Mouse (Mus musculus): ENCODE data around the gene Esyt2.

The Esyt2 gene

DNA sequence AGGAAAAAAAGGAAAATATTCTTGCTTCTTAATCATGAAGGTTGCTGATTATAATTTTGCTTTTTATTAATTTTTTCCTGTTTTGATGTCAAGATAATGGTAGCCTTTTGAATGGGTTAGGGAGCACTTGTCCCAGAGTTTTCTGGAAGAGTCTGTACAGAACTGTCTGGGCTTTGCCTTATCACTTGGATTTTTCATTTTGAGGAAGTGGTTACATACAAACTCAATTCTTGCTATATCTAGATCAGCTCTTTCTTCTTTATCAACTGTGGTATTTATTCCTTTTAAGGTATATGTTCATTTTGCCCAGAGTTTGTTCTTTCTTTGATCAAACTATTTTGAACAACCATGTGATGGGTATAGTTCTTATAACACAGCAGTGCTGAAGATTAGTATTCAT is 81.1 kb downstream of the Esyt2 start:
- no peak for DNase-seq (ENCODE audit: low read depth, low spot score)

DNA sequence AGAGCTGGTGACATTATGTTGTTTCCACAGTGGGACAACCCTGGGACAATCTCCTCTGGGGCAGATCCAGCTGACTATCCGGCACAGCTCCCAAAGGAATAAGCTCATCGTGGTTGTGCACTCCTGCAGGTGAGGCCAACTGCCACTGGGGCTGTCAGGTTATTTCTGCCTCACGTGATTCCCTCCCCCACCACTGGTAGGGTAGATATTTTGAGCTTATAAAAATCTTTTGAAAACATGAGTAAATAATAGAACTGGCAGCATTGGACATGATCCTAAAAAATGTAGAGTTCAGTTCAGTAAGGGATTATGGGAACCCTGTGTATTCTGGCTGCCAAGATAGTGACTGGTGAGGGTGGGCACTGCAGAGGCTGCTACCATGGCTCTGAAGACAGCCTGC is 85.9 kb downstream of the Esyt2 start:
- no peak for DNase-seq (ENCODE audit: low read depth, low spot score)

DNA sequence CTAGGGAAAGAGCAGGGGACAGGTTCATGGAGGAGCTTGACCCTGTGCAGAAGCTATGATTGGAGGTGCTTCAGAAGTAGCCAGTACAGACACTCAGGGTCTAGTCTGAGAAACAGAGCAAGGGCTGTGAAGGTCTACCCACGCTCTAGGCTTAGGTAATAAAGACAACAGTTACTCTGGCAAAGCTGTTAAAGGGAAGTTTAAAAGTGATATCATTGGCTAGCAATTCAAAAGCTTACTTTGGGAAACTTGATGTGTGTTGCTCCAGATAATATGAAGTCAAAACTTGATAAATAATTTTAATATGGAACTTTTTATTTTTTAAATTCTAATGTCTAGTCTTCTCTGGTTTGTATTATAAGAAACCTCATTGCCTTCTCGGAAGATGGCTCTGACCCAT is 86.3 kb downstream of the Esyt2 start:
- no peak for DNase-seq (ENCODE audit: low read depth, low spot score)

DNA sequence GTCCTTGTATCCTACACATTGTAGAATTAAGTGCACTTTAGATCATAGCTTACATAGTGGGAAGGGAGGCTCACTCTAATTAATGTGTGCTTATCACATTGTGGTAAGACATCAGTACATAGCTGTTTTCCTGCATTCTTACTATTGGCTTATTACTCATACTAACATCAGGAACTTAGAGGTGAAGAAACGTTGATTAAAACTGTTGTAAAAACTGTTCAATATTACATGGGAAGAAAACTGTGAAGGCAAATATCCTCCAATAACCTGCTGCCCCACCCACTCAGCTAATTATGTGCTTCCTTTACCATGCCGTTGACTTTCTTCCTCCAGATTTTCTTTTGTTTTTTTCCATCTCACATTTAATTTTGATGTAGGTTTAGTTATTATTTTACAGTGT is 87.9 kb downstream of the Esyt2 start:
- DNase-seq (ENCODE audit: low read depth, low spot score), result no peak

DNA sequence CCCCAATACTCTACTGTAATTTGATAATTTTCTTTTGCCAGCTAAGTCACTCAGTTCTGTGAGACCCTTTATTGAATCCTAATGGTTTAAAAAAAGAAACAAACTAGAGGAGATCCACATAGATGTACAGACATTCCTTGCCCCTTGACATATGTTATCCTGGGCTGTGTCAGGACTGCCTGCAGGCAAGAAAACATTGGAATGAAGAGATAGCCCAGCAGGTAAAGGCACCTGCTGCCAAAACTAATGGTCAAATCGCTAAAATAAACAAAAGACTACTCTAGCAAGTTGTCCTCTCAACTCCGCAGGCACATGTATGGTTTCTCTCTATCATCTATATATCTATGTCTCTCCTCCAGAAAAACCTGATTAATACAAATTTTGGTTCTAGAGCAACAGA is 102.1 kb downstream of the Esyt2 start:
- no peak for DNase-seq (ENCODE audit: low read depth, low spot score)

DNA sequence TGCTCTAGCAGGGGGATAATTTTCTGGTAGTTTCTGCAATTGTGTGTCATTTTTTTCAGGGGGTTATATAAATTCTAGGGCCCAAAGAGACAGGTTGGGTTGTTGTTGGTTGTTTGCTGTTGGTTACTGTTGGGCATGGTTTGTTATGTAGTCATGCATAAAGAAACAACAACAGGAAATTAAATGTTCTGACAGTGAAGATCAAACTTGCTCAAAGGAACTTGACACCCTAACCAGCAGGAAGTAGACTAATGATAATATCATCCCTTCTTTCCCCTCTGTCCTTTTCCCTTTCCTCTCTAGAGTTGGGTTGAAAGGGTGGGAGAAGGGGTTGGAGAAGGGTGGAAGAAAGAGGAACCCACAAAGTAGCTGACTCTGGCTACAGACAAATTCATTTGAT is 103.0 kb downstream of the Esyt2 start:
- no peak for DNase-seq (ENCODE audit: low read depth, low spot score)

DNA sequence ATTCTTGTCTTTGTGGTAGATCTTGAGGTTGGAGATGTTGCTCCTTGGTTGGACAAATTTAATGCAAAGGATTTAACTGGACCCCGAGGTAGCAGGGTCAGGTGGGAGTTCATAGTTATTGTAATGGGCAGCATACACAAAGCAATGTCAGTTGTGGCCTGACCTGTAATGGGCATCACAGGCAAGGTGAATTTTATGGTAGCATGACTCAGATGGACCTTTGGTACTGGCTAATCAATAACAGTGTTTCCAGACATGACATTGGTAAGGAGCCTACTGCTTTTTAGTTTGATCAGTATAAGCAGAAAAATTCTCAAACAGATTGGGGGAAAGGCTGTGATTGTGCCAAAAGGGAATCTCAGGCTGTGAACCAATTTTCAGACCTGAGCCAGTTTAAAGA is 105.8 kb downstream of the Esyt2 start:
- DNase-seq (ENCODE audit: low read depth, low spot score), result no peak

DNA sequence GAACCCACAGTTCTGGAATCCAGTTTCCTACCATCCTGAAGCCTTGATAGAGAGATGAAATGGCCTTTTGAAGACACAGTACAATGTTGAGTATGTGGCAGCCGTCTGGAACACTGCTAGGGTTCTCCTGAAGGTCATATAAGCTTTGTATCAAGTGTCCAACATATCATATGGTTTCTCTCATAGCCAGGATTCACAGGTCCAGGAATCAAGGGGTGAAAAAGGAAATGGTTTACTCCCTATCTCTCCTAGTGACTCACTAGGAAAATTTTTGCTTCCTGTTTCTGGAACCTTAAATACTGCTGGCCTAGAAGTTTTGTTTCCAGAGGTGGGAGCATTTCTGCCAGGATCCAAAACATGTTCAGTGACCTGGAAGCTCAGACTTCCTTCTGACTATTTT is 108.9 kb downstream of the Esyt2 start:
- DNase-seq (ENCODE audit: low read depth, low spot score), result no peak

DNA sequence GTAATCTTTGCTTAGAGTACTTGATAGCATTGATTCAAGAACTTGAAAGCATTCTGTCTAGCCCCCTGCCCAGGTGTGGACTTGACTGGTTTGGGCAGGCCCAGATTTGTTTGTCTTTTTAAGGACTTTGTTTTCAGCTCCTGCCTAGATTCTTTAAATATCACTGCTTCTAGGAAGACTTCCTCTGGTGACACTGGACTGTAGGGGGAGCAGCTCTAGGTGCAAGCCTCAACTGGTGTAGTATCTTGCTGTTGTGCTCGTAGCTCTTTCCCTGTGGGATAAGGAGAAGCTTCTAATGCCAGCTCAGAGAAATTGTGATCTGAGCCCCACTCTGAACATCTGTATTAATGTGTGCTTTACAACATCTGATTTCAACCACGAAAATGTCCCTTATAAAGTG is 113.3 kb downstream of the Esyt2 start:
- DNase-seq (ENCODE audit: low read depth, low spot score), result no peak

DNA sequence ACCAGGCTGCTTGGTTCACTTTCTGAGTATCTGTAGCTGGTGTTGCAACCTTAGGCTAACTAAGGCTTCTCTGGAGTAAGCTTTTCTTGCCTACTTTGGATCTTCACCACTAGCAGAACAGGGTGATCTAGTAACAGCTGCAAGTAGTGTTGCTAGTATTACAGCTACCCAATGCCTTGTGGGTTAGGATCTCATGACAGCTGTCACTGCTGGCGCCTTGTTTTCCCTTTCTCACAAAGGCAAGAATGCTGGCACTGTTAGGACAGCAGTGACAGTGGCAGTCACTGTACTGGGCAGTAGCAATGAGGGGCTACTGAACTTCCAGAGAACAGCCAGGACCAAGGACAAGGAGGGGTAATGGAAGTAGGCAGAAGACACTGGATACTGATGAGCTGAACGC is 114.3 kb downstream of the Esyt2 start:
- no peak for DNase-seq (ENCODE audit: low read depth, low spot score)

DNA sequence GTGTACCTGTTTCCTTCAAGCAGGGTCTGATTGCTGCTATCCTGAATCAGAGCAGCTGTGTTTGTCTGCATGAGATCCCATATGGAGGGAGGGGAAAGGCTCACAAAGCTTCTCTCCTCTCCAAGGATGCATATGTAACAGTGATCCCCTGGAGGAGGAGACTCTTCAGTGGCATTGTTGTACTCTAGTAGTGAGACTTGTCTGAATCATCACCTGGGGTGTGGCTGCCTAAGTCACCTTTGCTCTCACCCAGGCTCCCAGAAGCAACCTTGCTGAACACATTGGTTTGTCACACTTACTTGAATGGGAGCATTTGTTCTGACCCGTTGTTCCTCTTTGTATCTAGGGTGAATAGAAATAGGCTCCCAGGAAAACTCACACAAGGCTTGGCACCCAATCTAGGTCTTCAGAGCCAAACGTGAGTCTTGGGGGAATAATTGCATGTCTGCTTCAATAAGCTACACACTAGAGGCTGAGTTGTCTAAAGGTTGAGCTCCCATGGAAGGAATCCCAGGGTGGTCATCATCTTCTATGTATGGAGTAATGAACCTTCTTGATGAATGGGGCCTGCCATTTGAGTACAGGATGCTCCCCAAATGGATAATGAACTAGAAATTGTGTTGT is 115.2 kb downstream of the Esyt2 start:
- DNase-seq (ENCODE audit: low read depth, low spot score), result no peak

DNA sequence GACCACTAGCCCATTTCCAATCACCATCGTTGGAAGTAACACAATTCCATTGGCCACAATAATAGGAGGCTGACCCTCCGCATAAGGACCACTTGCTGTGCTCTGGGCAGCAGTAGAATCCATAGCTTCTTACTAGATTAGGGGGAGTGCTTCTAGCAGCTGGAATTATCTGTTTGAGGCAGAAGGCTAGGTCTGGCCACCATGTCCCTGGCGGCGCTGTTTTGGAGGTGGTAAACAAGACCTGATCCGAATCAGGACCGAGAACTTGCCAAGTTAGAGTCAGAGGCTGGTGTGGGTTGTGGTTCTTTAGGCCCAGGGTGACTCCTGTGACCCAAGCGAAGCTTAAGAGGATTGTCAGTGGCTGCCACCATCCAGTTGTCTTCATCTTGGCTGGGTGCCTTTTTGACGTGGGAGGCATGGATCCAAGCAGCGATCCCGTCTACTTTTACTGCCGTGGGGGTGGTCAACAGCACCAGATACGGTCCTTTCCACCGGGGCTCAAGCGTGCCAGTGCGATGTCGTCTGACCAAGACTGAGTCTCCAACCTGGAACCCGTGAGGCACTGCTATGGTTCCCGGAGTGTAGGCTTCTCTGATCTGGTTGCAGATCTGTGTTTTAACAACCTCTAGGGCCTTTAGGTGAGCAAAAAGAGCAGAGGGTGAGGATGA is 123.2 kb downstream of the Esyt2 start:
- no peak for DNase-seq (ENCODE audit: low read depth, low spot score)

DNA sequence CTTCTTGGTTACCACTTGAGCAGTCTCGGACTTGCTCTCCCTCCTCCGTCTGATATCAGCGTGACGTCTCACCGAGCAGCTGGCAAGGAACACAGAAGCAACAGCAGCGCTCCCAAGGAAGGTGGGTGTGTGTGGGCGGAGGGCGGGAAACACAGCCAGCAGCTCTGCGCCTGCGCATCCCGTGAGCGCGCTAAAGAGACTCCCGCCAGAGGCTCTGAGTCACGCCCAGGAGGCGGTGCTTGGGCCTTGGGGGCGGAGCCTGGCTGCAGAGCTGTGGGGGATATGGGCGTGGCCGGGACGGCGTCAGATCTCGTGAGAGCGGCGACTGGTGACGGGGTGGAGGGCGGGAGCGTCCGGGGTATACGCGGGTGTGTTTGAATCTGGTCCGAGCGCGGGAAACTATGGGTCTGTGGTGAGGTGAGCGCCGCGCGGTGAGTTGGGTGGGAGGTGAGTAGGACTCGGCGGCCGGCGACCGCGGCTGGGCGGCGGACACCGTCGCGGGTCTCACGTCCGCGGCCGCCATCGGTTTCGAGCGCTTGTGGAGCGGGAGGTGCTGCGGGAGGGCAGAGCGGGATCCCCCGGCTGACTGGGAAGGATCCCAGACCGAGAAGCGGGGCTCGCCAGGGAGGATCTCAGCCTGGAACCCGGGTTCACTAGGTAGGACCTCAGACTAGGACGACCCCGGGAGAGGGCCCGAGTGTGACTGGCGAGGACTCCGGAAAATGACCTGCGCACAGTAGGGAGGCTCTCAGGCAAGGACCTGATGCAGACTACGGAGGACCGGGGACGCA is 124.2 kb downstream of the Esyt2 start, which contains the start of gene Ncapg2:
TSS of gene Ncapg2 (plus strand) at position 358 of the 791 bp plus-strand sequence.
- peak; percentile 93 for DNase-seq (ENCODE audit: low read depth, low spot score)

DNA sequence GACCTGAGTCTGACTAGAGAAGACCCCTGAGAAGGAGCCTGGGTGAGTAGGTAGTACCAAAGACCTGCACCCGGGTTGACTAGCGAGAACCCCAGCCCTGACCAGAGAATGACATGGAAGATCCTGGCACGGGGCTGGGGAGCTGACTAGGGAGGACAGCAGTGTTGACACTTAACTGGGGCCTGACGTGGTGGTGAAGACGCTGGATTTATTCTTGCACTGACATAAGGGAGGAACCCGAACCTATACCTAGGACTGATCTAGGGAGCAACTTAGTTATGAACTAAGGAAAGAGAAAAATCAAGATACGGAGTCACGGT is 124.8 kb downstream of the Esyt2 start:
- DNase-seq (ENCODE audit: low read depth, low spot score), result no peak

DNA sequence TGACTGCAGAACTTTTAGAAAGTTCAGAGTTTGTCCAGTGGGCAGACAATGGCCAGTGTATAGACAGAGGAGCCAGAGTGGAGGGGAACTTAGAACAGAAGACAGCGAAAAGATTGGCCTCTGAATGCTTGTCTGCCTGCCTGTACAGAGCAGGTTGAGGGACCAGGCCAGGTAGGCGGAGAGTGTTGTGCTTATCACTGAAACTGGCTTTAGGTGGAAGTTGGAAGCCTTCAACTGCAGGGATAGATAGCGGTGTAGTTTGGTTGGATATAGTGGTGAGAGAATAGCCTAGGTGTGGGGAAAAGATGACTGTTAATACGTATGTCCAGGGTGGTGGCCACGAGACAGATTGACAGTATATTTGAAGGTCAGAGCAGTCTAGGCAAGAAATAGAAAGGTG is 126.9 kb downstream of the Esyt2 start:
- no peak for DNase-seq (ENCODE audit: low read depth, low spot score)

DNA sequence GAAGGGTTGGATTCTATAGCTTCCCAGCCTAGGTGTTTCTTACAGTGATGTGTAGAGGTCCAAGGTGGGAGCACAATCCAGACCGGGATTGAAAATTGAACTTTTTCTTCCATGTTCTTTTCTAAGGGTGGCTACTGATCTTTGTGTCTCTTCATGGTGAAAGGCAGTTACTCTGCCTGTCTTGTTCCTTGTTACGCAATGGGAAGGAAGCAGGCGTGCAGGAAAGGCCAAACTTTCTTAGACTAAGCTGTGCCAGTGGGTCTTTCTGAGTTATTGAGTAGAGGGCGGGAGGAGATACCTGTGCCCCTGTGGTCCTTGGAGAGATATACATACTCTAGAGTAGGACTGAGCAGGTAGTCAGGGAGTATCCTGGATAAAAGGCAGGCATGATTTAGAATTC is 133.9 kb downstream of the Esyt2 start:
- no peak for DNase-seq (ENCODE audit: low read depth, low spot score)

DNA sequence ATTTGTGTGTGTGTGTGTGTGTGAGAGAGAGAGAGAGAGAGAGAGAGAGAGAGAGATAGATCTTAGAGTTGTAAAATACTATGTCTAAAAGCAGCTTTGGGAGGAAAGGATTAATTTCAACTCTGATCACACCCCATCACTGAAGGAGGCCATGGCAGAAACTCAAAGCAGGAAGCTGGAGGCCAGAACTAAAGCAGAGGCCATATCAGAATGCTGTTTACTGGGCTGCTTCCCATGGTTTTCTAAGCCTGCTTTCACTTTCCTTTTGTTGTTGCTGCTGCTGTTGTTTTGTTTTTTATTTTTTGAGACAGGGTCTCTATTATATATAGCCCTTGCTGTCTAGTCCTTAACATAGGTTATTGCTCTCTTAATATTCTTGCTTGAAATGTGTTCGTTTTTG is 135.5 kb downstream of the Esyt2 start:
- no peak for DNase-seq (ENCODE audit: low read depth, low spot score)

DNA sequence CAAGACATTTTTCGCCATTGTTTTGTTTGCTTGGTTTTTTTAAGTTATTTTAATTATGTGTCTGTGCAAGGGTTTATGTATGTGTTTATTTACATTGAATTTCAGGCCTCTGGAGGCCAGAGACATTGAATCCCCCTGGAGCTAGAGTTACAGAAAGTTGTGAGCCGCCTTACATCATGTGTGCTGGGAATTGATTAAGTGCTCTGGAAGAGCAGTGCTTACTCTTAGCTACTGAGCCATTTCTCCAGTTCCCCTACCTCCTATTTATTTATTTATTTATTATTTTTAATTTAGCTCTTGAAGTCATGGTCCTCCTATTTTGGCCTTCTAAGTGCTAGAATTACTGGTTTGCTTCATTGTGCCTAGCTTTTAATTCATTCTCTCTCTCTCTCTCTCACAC is 140.7 kb downstream of the Esyt2 start:
- no peak for DNase-seq (ENCODE audit: low read depth, low spot score)

DNA sequence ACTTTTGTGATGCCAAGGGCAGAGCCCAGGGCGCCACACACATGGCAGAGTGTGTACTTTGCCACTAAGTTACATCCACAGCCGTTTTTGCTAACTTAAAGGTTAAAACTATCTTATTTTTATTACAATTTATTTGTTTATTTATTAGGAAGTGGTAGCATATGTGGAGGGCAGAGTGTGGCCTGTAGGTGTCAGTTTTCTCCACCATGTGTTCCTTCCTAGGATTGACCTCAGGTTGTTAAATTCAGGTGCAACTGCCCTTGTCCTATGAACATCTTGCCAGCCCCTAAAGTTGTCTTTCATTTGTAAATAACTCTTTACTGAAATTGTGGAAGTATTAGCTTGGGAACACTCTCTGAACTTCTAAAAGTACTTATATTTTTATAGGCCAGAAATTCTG is 144.4 kb downstream of the Esyt2 start:
- no peak for DNase-seq (ENCODE audit: low read depth, low spot score)

DNA sequence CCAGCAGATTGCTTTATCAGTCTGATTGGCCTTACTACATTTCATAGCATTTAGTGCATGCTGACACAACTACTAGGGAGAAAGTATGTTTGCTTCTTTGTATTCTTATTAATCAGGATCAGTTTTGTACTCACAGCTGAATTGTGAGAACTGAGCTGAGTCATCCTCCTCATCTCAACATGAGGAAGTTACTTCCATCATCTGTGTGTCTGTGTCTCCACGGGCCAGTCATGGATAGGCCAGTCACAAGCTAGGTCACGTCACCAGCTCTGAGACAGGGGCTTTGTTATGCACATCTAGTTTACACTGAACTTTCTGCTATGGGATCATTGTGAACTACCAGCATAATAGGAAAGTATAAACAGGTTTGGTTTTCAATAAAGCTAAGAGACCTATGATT is 152.7 kb downstream of the Esyt2 start:
- no peak for DNase-seq (ENCODE audit: low read depth, low spot score)

DNA sequence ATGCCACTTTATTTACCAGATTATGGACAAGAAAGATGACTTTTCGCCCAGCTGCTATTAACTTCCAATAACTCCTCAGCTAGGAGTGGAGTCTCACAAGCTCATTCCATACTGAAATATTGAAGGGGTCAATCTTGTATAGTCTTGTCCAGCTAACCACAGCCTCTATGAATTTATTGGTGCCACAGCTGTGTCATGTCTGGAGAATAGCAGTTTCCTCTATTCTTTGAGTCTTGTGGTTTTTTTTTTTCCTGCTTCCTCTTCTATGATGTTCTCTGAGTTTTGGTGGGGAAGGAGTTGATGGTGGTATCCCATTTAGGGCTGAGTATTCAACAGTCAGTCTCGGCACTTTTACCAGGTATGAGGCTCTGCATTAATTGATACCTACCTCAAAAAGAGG is 154.2 kb downstream of the Esyt2 start:
- no peak for DNase-seq (ENCODE audit: low read depth, low spot score)

DNA sequence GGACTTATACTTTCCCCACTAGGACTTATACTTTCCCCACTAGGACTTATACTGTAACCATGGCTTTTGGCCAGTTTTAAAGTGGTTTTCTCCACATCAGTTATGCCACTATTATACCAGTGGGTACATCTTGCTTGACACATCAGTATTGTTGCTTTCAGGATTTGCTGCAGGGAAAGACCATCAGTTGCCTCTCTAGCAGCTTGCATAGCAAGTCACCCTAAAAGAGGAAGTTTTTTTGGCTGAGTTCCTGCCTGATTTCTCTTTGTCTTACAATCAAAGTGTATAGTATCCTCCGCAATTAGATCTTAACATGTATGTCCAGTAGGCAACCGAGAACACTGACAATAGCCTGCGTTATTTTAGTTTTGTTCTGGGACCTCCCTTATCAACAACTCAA is 155.1 kb downstream of the Esyt2 start:
- DNase-seq (ENCODE audit: low read depth, low spot score), result no peak

DNA sequence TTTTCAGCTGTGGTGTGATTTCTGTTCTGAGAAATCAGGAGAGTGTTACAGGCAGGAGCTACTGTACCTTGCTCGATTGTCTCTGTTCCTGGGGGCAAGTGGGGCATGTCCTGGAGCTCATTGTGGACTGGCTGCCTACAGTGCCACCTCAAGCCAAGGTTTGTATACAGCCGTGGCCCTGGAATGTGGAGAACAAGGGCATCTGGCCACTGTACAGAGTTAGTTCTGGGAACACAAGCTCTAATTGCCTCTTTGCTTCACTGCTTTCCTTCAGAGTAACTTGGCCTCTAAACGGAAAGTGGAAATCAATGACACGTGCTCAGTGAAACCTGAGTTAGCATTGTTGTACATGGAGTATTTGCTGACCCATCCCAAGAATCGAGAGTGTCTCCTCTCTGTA is 157.6 kb downstream of the Esyt2 start:
- no peak for DNase-seq (ENCODE audit: low read depth, low spot score)
